Mouse (Mus musculus): Measurements from ENCODE around the gene Mettl11b. TPM values are rescaled to one million over a fixed set of nuclear protein-coding genes. Genes with fewer than 3 reads are reported as not detected.
A peak's percentile ranks its signal among the peaks of the same experiment; 100 is the strongest.
"Not testable (repeated sequence)": the region's sequence is repeated elsewhere in the genome, so short reads cannot be mapped to it uniquely, and the experiment has no call there.

Mettl11b gene
- 10 to 100 TPM; 31.3 to 32.6 TPM for total RNA-seq (2021)
- long read RNA-seq, experiment 1, transcript Mettl11b-201 (4 exons, 1,790 nt): major isoform, 19 of 35 reads
- long read RNA-seq, experiment 1, partial matches to known transcripts: 2 of 35 reads
- long read RNA-seq, experiment 1, other reads (novel, unspliced or antisense): 14 of 35 reads
- long read RNA-seq, experiment 2, transcript Mettl11b-201 (4 exons, 1,790 nt): major isoform, 26 of 36 reads
- long read RNA-seq, experiment 2, partial matches to known transcripts: 0 of 36 reads
- long read RNA-seq, experiment 2, other reads (novel, unspliced or antisense): 10 of 36 reads

GRCm38 (mm10) chr1:163725106-163725759 is at the start of gene Mettl11b:
Mettl11b (minus strand) TSS chr1:163725232.
- no peak for DNase-seq (ENCODE audit: low spot score in 2 of 2)

- no peak for DNase-seq (ENCODE audit: low spot score in 2 of 2)
Observed at GRCm38 (mm10) chr1:163757462-163758207, 32.6 kb upstream of the Mettl11b start.

DNA sequence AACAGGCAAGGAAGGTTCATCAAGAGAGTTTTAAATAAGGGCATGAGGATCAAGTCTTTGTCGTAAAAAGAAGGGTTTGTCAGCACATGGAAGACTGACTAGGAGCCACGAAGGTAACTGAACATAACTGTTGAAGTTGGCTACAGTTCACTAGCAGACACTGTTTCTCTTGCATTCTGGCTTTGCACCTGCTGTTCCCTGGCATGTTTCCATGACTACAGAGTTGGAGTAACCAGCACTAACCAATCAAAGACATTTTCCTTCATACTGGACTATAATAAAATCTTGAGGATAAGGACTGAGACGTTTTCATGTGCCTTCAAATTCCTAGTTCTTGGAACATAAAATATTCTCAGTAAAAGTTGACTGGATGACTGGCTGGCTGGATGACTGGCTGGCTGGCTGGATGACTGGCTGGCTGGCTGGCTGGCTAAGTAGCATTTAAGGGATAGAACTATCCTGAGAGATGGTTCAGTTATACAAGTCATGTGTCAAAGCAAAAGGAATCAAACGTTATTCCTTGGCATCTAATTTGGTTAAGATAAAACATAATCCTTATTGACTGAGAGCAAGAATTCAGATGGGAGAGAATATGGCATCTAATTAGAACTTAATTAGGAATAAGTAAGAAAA is 26.4 kb upstream of the Mettl11b start:
- no peak for DNase-seq (ENCODE audit: low spot score in 2 of 2)

GRCm38 (mm10) chr1:163737239-163737533 is 12.2 kb upstream of the Mettl11b start:
- DNase-seq (ENCODE audit: low spot score in 2 of 2): no peak

DNA sequence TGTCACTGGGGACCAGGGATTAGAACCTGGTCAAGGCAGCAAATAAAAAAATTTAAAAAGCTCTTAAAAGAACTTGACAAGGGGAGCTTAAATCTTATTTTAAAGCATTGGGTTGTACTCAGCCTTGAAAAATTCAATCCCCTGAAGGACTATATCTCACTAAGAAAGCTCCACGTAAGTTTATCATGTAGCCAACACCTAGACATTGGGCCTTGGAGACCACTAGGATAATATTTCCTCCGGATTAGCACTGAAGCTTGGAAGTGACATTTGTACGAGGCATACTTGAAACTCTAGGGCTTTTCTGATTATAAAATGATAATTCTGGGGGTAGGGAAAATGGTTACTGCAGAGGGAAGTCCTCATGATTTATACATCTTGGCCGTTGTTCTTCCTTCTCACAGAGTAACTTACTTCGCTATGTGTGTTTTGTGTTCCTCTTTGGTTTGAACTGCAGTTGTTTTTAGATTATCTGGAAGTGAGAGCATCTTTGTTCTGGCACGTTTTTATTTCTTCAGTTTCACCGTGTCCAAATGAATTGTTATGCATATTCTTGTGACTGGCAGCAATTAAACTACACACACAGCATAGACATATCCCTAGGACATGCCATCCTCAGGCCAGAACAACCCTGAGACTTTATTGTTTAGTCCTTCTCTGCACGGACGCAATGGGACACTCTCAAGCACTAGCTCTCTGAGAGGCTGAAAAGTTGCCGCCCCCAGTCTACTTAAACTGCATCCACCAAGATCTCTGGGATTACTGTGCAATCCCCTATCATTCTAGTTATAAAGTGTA is 11.6 kb upstream of the Mettl11b start:
- DNase-seq (ENCODE audit: low spot score in 2 of 2): peak in 1 of 2 experiments; percentile 23

- not testable (repeated sequence) for DNase-seq (ENCODE audit: low spot score in 2 of 2)
Observed at GRCm38 (mm10) chr1:163731166-163731565, 6.1 kb upstream of the Mettl11b start.

DNA sequence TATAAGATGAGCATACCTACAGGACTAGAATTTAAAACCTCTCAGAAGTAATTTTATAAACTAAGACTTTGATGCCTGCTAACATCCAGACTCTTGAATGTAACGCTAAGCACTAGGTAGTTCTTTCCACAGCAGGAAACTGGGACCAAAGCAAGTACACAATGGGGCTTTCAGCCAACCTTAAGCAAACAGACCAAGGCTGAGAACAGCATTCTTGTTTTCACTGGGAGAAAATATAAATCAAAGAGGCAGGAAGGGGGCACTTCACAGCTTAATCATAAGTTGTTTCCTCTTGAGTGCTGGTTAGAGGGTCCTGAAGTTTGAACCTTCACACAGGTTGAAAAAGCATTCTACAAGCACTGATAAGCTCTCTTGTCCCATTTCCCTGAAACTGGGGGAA is 1.1 kb downstream of the Mettl11b start:
- DNase-seq (ENCODE audit: low spot score in 2 of 2): no peak

DNA sequence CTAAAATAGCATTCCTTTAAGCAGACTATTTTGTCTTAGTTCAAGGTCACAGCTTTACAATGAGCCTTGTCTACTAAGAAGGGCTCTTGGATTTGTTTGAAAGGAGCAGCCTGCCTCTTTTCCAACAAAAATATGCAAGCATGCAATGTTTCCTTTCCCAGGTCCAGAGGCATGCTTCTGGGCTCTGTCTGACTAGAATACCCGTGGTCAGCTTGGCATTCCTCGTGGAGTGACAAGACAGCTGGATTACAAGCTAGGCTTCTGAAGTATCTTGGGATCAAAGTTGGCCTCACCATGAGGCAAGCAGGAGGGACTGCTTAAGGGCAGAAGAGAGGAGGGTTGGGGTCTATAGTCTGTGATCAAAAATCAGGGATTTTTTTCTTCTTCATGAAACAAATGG is 16.4 kb downstream of the Mettl11b start:
- no peak for DNase-seq (ENCODE audit: low spot score in 2 of 2)

DNA sequence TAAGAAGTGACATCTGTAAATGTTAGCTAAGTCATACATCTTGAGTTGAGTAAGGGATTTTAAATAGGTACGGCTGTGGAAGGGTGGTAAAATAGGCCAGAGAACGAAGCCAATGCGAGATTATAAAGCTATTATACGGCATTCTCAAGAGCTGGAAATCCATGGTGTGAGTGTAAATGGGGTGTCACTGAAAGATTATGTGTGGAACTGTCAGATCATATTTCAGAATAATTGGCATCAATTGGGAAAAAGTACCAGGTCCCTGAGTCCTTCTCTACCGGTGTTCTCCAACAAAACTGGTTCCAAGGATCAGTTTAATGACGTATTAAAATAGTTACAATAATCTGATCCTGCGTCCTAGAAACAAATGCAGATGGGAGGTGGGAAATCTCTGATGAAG is 24.5 kb downstream of the Mettl11b start:
- no peak for DNase-seq (ENCODE audit: low spot score in 2 of 2)

DNA sequence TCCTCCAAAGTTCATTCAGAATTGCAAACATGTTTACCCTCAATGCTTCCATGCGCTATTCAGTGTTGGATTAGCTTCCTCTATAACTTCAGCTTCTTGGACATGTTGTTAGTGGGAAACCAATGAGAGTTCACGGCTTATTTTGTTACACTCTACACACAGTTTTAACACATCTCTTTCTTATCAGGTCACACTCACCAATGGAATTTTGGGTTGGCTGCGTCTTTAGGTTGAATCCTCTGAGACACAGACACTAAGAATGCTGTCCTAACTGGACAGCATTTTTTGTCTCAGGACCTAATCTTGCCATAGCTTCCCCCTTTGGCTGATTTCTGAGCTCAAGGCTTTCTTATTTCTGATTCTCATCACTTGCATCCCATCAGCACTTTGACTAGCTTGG is 25.3 kb downstream of the Mettl11b start:
- no peak for DNase-seq (ENCODE audit: low spot score in 2 of 2)

DNA sequence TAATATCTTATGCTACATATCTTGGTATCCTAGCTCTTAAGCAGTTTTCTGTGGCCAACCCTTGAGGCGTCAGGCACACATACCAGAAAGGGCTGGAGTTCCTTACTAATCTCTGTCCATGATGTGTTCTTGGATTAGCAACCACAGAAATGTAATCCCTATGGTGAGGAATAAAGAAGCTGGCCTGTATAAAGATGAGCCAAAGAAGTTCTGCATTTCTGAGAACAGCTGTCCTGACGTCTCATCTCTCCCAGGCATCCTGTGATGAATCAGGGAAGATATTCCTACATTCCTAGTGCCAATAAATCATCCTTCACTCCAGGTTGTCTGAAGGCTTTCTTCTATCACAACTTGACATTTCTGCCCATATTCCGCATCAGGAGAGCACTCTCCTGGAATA is 33.2 kb downstream of the Mettl11b start:
- no peak for DNase-seq (ENCODE audit: low spot score in 2 of 2)

- DNase-seq (ENCODE audit: low spot score in 2 of 2): no peak
Observed at GRCm38 (mm10) chr1:163682935-163683430, 42.0 kb downstream of the Mettl11b start.

DNA sequence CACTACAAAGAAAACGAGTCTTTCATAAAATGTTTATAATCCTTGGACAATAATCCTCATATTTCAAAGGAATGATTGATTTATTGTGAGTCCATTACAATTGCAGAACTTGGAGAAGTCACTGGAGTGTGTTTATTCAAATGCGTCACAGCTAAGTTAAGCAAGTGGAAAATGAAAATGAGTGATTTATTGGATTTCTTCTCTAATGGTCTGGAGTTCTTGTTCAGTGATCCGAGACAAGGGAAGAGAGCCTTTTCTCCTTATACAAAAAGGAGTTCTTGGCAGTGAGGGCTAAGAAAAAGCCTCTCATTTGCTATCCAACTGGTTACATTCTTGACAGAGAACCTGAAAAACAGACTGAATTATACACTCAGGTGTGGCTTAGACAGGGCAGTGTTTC is 42.9 kb downstream of the Mettl11b start:
- no peak for DNase-seq (ENCODE audit: low spot score in 2 of 2)

DNA sequence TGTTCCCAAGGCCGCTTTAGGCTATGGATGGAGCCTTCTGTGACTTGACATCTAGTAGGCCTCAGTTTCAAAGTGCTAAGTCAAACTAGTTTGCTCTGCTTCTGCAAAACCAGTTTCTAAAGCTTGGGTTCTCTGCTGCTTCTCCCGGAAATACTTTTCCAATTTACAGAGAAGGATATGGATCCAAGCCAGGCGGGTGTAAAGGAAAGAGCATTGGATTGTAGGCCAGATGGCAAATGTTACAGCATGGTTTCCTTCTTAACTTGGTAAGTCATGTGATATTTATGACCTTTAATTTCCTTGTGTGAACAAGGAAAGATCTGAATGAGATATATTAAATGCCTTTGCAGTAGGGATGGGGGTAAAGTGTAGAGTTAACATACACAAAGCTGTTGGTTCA is 52.2 kb downstream of the Mettl11b start:
- DNase-seq (ENCODE audit: low spot score in 2 of 2): no peak

GRCm38 (mm10) chr1:163671326-163671725 is 53.7 kb downstream of the Mettl11b start:
- peak in 1 of 2 experiments; percentile 30 for DNase-seq (ENCODE audit: low spot score in 2 of 2)

- no peak for DNase-seq (ENCODE audit: low spot score in 2 of 2)
Observed at GRCm38 (mm10) chr1:163670702-163671101, 54.3 kb downstream of the Mettl11b start.

GRCm38 (mm10) chr1:163669936-163670335 is 55.1 kb downstream of the Mettl11b start:
- DNase-seq (ENCODE audit: low spot score in 2 of 2): no peak

DNA sequence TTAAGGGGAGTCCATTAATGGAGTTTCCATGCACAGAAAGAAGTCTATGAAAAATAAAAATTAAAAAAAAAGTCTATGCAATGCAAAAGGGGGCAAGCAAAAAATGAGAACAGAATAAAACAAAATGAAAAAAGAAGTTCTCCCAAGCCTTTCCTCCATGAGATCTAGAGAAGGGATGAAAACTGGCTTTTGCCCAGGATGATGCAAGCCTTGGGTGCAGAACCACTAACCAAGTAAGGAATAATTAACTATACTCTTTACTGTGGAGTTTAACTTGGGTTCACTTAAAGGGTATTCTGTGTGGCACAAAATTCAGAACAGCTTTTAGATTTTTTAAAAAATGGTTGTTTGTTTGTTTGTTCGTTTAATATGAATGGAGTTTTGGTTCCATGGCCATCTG is 62.6 kb downstream of the Mettl11b start:
- DNase-seq (ENCODE audit: low spot score in 2 of 2): no peak

DNA sequence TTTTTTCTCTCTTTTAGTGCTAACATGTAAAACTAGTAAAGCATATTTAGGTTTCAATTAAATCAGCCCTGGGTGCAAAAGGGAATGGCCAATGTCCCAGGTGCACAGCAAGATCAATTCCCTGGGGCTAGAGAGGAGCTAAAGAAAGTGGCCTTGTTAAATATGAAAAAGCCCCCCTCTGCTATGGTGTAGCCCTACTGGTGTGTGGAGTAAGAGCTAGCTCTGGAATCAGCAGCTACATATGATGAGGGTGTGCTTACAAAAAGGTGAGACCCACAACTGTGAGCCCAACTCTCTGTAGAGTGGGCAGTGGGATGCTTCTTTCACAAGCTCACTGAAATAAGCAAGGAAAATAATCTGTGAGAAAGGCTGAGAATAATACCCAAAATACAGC is 66.5 kb downstream of the Mettl11b start:
- DNase-seq (ENCODE audit: low spot score in 2 of 2): no peak

DNA sequence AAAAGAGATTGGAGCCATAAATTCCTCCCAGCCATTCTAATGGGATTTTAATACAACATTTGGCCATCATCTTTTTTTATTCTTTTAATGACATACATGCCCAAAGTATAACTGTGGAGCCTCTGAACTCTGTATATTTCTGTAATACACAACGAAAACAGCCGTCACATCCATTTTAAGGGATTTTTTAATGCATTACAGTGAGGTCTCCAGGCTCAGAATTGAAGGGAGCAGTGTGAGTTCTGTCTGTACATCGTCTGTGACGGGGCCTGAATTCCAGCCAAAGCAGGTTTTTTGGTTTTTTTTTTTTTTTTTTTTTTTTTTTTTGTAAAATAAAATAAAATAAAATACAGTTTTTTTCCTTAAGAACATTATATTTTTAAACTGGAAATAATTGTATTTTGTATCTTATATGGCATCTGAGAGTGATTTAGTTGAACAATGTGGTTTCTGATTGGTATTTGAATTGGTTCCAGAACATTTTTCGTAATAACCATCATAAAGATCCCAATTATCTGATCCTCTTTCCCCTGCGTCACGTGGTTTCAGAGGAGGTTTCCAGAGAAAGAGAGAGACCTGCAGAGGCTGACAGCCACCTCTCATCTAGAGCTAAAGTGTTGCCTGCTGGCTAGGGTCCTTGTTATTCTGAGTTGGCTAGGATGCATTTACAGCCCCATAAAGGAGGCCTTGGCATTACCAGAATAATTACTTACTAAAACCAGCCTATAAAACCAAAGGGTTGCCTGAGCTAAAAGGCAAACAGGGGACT is 67.1 kb downstream of the Mettl11b start:
- DNase-seq (ENCODE audit: low spot score in 2 of 2): no peak

Measured in gastrocnemius, postnatal 4 days (tissue).